Mouse (Mus musculus): Measurements from ENCODE around the gene Klc1. TPM values are rescaled to one million over a fixed set of nuclear protein-coding genes. Genes with fewer than 3 reads are reported as not detected.
"Not testable (repeated sequence)": the region's sequence is repeated elsewhere in the genome, so short reads cannot be mapped to it uniquely, and the experiment has no call there.

The Klc1 gene
- polyA plus RNA-seq, 1 experiment from 2014 or later = 116 TPM

- H3K27me3 ChIP-seq (ENCODE audit: insufficient read depth, poor library complexity, severe bottlenecking) = no peaks in the 10 kb centered on the region
- H3K9me3 ChIP-seq = no peaks in the 10 kb centered on the region
- peaks cover 27% of the 10 kb centered on the region for H3K4me1 ChIP-seq
- no peak for DNase-seq (ENCODE audit: low spot score)
- H3K4me3 ChIP-seq = no peak overlapping the region
- H3K36me3 ChIP-seq = peaks cover 48% of the 10 kb centered on the region
- H3K27ac ChIP-seq = no peak overlapping the region
- 75% methylated on average over 1 of the region's 1 CpGs for WGBS
Observed at GRCm38 (mm10) chr12:111727956-111728355, 30.7 kb upstream of the Klc1 start.

DNA sequence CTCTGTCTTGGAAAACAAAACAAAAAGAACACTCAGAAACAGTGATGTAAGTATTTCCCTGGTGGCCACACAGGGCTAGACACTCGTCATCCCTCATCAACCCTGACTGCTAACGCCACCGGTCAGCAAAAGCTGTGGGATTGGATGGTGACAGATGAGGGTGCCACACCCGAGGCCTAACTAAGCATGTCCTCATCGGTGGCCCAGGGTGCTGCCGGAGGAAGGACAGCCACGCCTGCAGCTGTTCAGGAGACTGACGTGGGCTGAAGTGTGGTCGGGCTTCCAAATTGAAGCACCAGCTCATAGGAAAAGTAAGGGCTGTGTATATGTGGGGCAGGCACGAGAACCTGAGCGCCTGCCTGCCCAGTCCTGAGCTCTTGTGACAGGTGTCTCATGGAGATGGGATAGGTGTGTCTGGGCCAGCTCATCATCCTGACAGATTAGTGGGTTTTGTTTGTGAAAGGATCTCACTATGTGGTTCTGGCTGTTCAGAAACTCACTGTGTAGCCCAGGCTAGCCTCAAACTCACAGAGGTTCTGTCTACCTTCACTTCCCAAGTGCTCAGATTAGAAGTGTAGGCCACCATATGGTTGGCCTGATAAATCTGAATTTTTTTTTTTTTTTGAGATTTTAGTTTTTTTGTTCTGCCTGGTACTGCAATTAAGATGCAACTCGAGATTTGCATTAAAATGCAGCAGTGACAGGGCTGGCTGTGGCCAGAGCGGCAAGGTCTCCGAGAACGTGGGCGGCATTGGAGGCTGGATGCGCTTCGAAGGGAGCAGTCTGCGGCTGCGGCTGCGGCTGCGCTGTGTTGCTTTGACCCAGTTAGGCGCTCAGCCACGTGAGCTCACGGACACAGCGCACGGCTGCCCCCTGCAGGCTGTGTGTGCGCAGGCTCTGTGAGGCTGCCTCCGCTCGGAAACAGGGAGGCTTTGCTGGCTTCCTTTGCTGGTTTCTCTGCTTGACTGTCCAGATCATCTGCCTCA, 26.5 kb upstream of the Klc1 start:
- peak; percentile 94 for DNase-seq (ENCODE audit: low spot score)
- Histone ChIP-seq H3K4me1 (peaks cover 10% of the 10 kb centered on the region), H3K27ac (peak overlapping the region; percentile 63; the same call in 1 of the 2 replicates), H3K4me3 (peak overlapping the region; percentile 18; the same call in 1 of the 2 replicates), H3K9me3 (no peaks in the 10 kb centered on the region), H3K27me3 (ENCODE audit: insufficient read depth, poor library complexity, severe bottlenecking) (no peaks in the 10 kb centered on the region), H3K36me3 (peaks cover 16% of the 10 kb centered on the region; the same call in 1 of the 2 replicates)
- 30% methylated on average over 30 of the region's 30 CpGs for WGBS

DNA sequence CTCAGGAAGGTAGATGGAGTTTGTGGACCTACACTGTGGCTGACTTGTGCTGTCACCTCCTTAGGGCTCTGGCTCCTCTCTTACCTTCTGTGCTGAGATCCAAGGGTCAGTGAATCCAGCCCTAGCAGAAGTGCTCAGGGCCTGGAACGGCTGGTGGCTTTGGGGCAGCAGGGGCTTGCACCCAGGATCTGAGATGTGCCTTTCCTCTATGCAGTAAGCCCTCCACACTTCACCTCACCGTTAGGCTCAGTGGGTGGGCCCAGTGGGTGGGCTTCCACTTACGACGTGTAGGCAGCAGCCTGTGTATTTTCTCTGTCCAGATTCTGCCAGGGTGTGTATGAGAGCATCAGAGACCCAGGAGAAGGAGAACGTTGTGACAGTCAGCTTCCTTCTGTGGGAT, 25.7 kb upstream of the Klc1 start:
- H3K4me3 ChIP-seq = no peak overlapping the region
- H3K27me3 ChIP-seq (ENCODE audit: insufficient read depth, poor library complexity, severe bottlenecking) = no peaks in the 10 kb centered on the region
- DNase-seq (ENCODE audit: low spot score) = no peak
- H3K36me3 ChIP-seq = peaks cover 8% of the 10 kb centered on the region; the same call in 1 of the 2 replicates
- WGBS = 60% methylated on average over 5 of the region's 5 CpGs
- H3K9me3 ChIP-seq = no peaks in the 10 kb centered on the region
- peaks cover 10% of the 10 kb centered on the region for H3K4me1 ChIP-seq
- peak overlapping the region; percentile 63; the same call in 1 of the 2 replicates for H3K27ac ChIP-seq

GRCm38 (mm10) chr12:111734912-111735311, 23.7 kb upstream of the Klc1 start:
- Histone ChIP-seq H3K4me1 (peaks cover 10% of the 10 kb centered on the region), H3K36me3 (peaks cover 6% of the 10 kb centered on the region; the same call in 1 of the 2 replicates), H3K27ac (no peak overlapping the region), H3K27me3 (ENCODE audit: insufficient read depth, poor library complexity, severe bottlenecking) (no peaks in the 10 kb centered on the region), H3K9me3 (no peaks in the 10 kb centered on the region), H3K4me3 (no peak overlapping the region)
- WGBS = 82% methylated on average over 3 of the region's 3 CpGs
- DNase-seq (ENCODE audit: low spot score) = no peak

DNA sequence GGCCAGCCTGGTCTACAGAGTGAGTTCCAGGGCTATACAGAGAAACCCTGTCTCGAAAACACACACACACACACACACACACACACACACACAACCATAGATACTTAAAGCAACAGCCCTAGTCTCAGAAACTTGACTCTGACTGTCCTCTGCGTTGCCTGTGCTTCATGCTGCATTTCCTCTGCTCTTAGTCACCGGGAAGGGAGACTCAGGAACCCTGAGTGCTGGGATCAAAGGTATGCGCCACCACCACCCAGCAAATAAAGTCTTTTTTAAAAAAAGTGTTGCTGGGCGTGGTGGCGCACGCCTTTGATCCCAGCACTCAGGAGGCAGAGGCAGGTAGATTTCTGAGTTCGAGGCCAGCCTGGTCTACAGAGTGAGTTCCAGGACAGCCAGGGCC, 22.0 kb upstream of the Klc1 start:
- not testable (repeated sequence) for H3K4me3 ChIP-seq; H3K9me3 ChIP-seq; DNase-seq (ENCODE audit: low spot score); H3K27ac ChIP-seq; H3K36me3 ChIP-seq; H3K27me3 ChIP-seq (ENCODE audit: insufficient read depth, poor library complexity, severe bottlenecking)
- peaks cover 20% of the 10 kb centered on the region for H3K4me1 ChIP-seq
- 88% methylated on average over 8 of the region's 8 CpGs for WGBS

GRCm38 (mm10) chr12:111737370-111737769, 21.3 kb upstream of the Klc1 start:
- H3K9me3 ChIP-seq = no peaks in the 10 kb centered on the region
- no peak overlapping the region for H3K27ac ChIP-seq
- H3K4me3 ChIP-seq = no peak overlapping the region
- peaks cover 14% of the 10 kb centered on the region for H3K4me1 ChIP-seq
- H3K27me3 ChIP-seq (ENCODE audit: insufficient read depth, poor library complexity, severe bottlenecking) = no peaks in the 10 kb centered on the region
- H3K36me3 ChIP-seq = no peaks in the 10 kb centered on the region
- no peak for DNase-seq (ENCODE audit: low spot score)
- WGBS = 59% methylated on average over 9 of the region's 9 CpGs

DNA sequence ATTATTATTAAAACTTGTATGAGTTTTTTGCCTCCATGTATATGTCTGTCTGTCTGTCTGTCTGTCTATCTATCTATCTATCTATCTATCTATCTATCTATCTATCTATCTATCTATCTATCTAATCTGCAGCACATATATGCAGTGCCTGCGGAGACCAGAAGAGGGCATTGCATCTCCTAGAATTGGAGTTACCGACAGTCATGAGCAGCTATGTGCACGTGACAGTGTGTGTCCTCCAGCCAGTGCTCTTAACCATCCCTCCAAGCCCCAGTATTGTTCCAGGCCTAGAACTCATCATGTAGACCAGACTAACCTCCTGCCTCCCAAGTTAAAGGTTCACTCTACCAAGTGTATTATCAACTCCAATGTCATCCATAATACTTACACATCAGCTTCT, 19.9 kb upstream of the Klc1 start:
- no peak overlapping the region for H3K4me3 ChIP-seq
- no peaks in the 10 kb centered on the region for H3K9me3 ChIP-seq
- 19% methylated on average over 3 of the region's 3 CpGs for WGBS
- no peaks in the 10 kb centered on the region for H3K27me3 ChIP-seq (ENCODE audit: insufficient read depth, poor library complexity, severe bottlenecking)
- H3K36me3 ChIP-seq = no peaks in the 10 kb centered on the region
- H3K4me1 ChIP-seq = peaks cover 13% of the 10 kb centered on the region; the same call in 1 of the 2 replicates
- DNase-seq (ENCODE audit: low spot score) = no peak
- H3K27ac ChIP-seq = no peak overlapping the region

DNA sequence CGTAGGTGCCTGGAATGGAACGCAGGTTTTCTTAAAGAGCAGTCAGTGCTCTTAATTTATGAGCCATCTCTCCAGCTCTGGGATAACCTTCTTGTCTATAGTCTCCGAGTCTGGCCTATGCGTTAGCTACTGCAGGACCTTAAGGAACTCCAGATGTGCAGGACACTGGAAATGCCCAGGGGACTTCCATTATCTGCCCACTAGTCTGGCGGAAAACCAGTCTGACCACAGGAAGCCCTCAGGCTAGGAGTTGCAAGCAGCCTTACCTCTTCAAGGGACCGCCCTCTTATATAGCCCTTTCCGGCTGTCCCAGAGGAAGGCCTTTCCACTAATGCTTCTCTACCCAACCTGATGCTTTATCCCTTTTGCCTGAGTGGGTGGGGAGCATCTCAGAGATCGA, 17.3 kb upstream of the Klc1 start:
- 56% methylated on average over 8 of the region's 8 CpGs for WGBS
- H3K4me3 ChIP-seq = no peak overlapping the region

DNA sequence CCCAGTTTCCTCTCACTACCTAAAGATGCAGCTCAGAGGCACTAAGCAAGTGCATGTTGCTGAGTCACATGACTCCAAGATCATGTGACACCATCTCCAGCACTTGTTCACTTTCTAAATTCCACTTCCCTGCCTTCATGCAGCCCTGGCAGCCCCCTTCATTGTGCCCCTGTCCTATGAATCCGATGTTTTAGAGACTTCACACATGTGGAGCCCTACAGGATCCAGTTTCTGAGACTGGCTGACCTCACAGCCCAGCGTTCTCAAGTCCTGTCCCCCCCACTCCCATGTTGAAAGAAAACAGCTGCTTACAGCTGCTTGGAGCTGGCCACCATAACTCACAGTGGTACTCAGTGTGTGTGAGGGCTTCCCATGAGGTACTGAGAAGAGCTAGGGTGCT, 15.2 kb upstream of the Klc1 start:
- Histone ChIP-seq H3K36me3 (no peaks in the 10 kb centered on the region), H3K9me3 (no peaks in the 10 kb centered on the region), H3K27me3 (ENCODE audit: insufficient read depth, poor library complexity, severe bottlenecking) (no peaks in the 10 kb centered on the region), H3K27ac (no peak overlapping the region), H3K4me3 (no peak overlapping the region), H3K4me1 (peaks cover 40% of the 10 kb centered on the region)
- WGBS = 67% methylated on average over 2 of the region's 2 CpGs
- peak; percentile 74 for DNase-seq (ENCODE audit: low spot score)

More for the DNA sequence above, 17.3 kb upstream of the Klc1 start:
- Histone ChIP-seq H3K27ac (no peak overlapping the region), H3K27me3 (ENCODE audit: insufficient read depth, poor library complexity, severe bottlenecking) (no peaks in the 10 kb centered on the region), H3K4me1 (peaks cover 27% of the 10 kb centered on the region), H3K36me3 (no peaks in the 10 kb centered on the region), H3K9me3 (no peaks in the 10 kb centered on the region)
- no peak for DNase-seq (ENCODE audit: low spot score)

DNA sequence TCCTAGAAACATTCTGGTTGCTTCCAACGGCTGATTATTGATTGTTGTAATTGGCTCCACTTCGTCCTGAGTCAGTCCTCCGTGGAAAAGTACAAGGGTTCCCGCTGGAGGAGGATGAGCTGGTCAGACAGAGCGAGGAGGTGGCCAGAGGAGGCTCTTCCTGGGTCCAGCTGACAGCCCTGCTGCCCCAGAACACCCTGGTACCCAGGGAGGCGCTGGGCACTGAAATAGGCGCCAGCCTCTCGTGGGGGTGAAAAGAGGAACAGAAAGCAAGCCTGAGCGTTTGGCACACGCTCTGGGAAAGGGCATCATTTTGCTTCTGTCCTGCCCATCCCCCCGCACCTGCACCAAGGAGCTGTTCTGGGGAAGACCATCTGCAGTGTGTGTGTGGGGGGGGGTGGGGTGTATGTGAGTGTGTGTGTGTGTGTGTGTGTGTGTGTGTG, 14.6 kb upstream of the Klc1 start:
- H3K4me3 ChIP-seq = no peak overlapping the region
- H3K36me3 ChIP-seq = no peaks in the 10 kb centered on the region
- no peak overlapping the region for H3K27ac ChIP-seq
- H3K27me3 ChIP-seq (ENCODE audit: insufficient read depth, poor library complexity, severe bottlenecking) = no peaks in the 10 kb centered on the region
- no peak for DNase-seq (ENCODE audit: low spot score)
- H3K9me3 ChIP-seq = no peaks in the 10 kb centered on the region
- 79% methylated on average over 11 of the region's 11 CpGs for WGBS
- peaks cover 40% of the 10 kb centered on the region for H3K4me1 ChIP-seq

DNA sequence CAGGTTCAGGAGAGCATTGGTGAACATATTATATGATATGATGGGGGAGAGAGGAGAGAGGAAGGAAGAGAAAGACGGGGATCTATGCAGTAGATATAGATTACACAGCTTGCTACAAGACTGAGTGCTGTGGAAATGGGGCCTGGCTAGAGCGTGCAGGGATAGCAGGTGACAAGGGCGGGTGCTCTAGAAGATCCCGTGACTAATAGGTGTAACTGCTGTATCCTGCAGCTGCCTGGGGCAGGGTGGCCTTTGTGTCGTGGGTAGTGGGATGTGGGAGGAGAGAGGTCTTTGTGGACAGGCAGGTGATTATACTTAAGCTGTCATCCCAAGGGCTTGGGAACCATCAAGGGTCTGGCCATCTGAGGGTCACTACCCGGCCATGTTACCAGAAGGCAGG, 13.4 kb upstream of the Klc1 start:
- Histone ChIP-seq H3K9me3 (no peaks in the 10 kb centered on the region), H3K36me3 (no peaks in the 10 kb centered on the region), H3K4me1 (peaks cover 44% of the 10 kb centered on the region), H3K27me3 (ENCODE audit: insufficient read depth, poor library complexity, severe bottlenecking) (no peaks in the 10 kb centered on the region), H3K4me3 (no peak overlapping the region), H3K27ac (peak overlapping the region; percentile 87)
- 78% methylated on average over 6 of the region's 6 CpGs for WGBS
- no peak for DNase-seq (ENCODE audit: low spot score)

GRCm38 (mm10) chr12:111746091-111746490, 12.6 kb upstream of the Klc1 start:
- Histone ChIP-seq H3K27ac (peak overlapping the region; percentile 87), H3K27me3 (ENCODE audit: insufficient read depth, poor library complexity, severe bottlenecking) (no peaks in the 10 kb centered on the region), H3K36me3 (no peaks in the 10 kb centered on the region), H3K4me3 (0 out of 2 replicates have a peak overlapping the region, but pooled peaks have one; percentile 33), H3K9me3 (no peaks in the 10 kb centered on the region), H3K4me1 (peaks cover 45% of the 10 kb centered on the region)
- 47% methylated on average over 5 of the region's 5 CpGs for WGBS
- DNase-seq (ENCODE audit: low spot score) = peak; percentile 83

DNA sequence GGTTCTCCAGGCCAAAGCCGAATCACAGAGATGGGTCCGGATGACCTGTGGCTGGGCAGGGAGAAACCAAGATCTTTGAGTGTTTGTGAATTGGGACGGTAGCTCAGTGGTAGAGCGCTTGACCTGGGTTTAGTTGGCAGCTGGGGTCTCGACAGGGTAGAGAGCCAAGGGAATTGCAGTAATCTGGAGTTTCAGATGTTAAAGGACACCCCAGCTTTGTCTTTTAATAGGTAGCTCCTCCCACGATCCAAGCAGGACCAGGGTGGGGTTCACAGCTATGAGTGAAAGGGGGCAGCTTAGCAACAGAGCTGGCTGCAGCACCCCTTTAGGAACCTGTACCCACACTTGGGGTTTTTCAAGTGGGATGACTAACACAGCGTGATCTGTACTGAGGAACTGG, 11.2 kb upstream of the Klc1 start:
- WGBS = 78% methylated on average over 7 of the region's 7 CpGs
- H3K36me3 ChIP-seq = no peaks in the 10 kb centered on the region
- DNase-seq (ENCODE audit: low spot score) = no peak
- no peaks in the 10 kb centered on the region for H3K9me3 ChIP-seq
- H3K27ac ChIP-seq = peak overlapping the region; percentile 47; the same call in 1 of the 2 replicates
- H3K27me3 ChIP-seq (ENCODE audit: insufficient read depth, poor library complexity, severe bottlenecking) = no peaks in the 10 kb centered on the region
- H3K4me1 ChIP-seq = peaks cover 39% of the 10 kb centered on the region
- no peak overlapping the region for H3K4me3 ChIP-seq
